Mouse (Mus musculus): Measurements from ENCODE around the gene Zdhhc14.

Gene Zdhhc14

GRCm38 (mm10) chr17:5491801-5492745 is at the start of gene Zdhhc14:
Zdhhc14 (plus strand) TSS chr17:5492557.
- DNase-seq (ENCODE audit: low spot score in 2 of 2): peak; percentile 87 to 91

GRCm38 (mm10) chr17:5443260-5443659 is 49.1 kb upstream of the Zdhhc14 start:
- DNase-seq (ENCODE audit: low spot score in 2 of 2): no peak

- no peak for DNase-seq (ENCODE audit: low spot score in 2 of 2)
Measured at GRCm38 (mm10) chr17:5443751-5444150, 48.6 kb upstream of the Zdhhc14 start.

GRCm38 (mm10) chr17:5453657-5454056 is 38.7 kb upstream of the Zdhhc14 start:
- DNase-seq (ENCODE audit: low spot score in 2 of 2): no peak

GRCm38 (mm10) chr17:5463912-5464311 is 28.4 kb upstream of the Zdhhc14 start:
- DNase-seq (ENCODE audit: low spot score in 2 of 2): no peak

GRCm38 (mm10) chr17:5466736-5467135 is 25.6 kb upstream of the Zdhhc14 start:
- no peak for DNase-seq (ENCODE audit: low spot score in 2 of 2)

- no peak for DNase-seq (ENCODE audit: low spot score in 2 of 2)
Measured at GRCm38 (mm10) chr17:5467177-5467576, 25.2 kb upstream of the Zdhhc14 start.

GRCm38 (mm10) chr17:5472268-5472667 is 20.1 kb upstream of the Zdhhc14 start:
- DNase-seq (ENCODE audit: low spot score in 2 of 2): no peak

- no peak for DNase-seq (ENCODE audit: low spot score in 2 of 2)
Measured at GRCm38 (mm10) chr17:5475960-5476725, 16.2 kb upstream of the Zdhhc14 start.

- DNase-seq (ENCODE audit: low spot score in 2 of 2): no peak
Measured at GRCm38 (mm10) chr17:5483456-5483855, 8.9 kb upstream of the Zdhhc14 start.

- DNase-seq (ENCODE audit: low spot score in 2 of 2): no peak
Measured at GRCm38 (mm10) chr17:5484663-5485062, 7.7 kb upstream of the Zdhhc14 start.

GRCm38 (mm10) chr17:5488156-5488555 is 4.2 kb upstream of the Zdhhc14 start:
- DNase-seq (ENCODE audit: low spot score in 2 of 2): no peak

GRCm38 (mm10) chr17:5490351-5490750 is 2.0 kb upstream of the Zdhhc14 start:
- DNase-seq (ENCODE audit: low spot score in 2 of 2): no peak

GRCm38 (mm10) chr17:5491031-5491800 is 1.1 kb upstream of the Zdhhc14 start:
- DNase-seq (ENCODE audit: low spot score in 2 of 2): peak; percentile 73 to 83

- no peak for DNase-seq (ENCODE audit: low spot score in 2 of 2)
Measured at GRCm38 (mm10) chr17:5492746-5493160, 396 bp downstream of the Zdhhc14 start.

- DNase-seq (ENCODE audit: low spot score in 2 of 2): peak in 1 of 2 experiments; percentile 41
Measured at GRCm38 (mm10) chr17:5493161-5493771, 909 bp downstream of the Zdhhc14 start.

- peak; percentile 33 to 35 for DNase-seq (ENCODE audit: low spot score in 2 of 2)
Measured at GRCm38 (mm10) chr17:5493809-5494208, 1.5 kb downstream of the Zdhhc14 start.

GRCm38 (mm10) chr17:5494832-5495231 is 2.5 kb downstream of the Zdhhc14 start:
- DNase-seq (ENCODE audit: low spot score in 2 of 2): no peak

- DNase-seq (ENCODE audit: low spot score in 2 of 2): no peak
Measured at GRCm38 (mm10) chr17:5497695-5498094, 5.3 kb downstream of the Zdhhc14 start.

GRCm38 (mm10) chr17:5498996-5499395 is 6.6 kb downstream of the Zdhhc14 start:
- DNase-seq (ENCODE audit: low spot score in 2 of 2): no peak
